Mouse (Mus musculus) embryonic facial prominence, embryonic 12.5 days (tissue): Measurements from ENCODE around the gene Frmpd3. TPM values are rescaled to one million over a fixed set of nuclear protein-coding genes. Genes with fewer than 3 reads are reported as not detected.
A peak's percentile ranks its signal among the peaks of the same experiment; 100 is the strongest.

ENCODE experiments used
- ATAC-seq: fragments of 200-750 bp; cut with Nextera tagmentation; 2 replicates; pipeline ENCODE4 v1.8.0; 2017; ENCODE audit not compliant: insufficient number of reproducible peaks, insufficient read depth, low FRiP score, low TSS enrichment
- H3K27ac ChIP-seq: fragments of 300-500 bp; sonication (generic); 2 replicates; pipeline ENCODE4 v1.5.1; 2016; ENCODE audit warnings: mild to moderate bottlenecking
- H3K27me3 ChIP-seq: fragments of 300-500 bp; sonication (generic); 2 replicates; pipeline ENCODE4 v1.6.1; 2016; ENCODE audit warnings: mild to moderate bottlenecking, moderate library complexity
- H3K36me3 ChIP-seq: fragments of 300-500 bp; sonication (generic); 2 replicates; pipeline ENCODE4 v1.6.1; 2016; ENCODE audit warnings: mild to moderate bottlenecking
- H3K4me1 ChIP-seq: fragments of 300-500 bp; sonication (generic); 2 replicates; pipeline ENCODE4 v1.6.1; 2016
- H3K4me2 ChIP-seq: fragments of 300-500 bp; sonication (generic); replicated peaks from 2 replicates; pipeline ENCODE4 v1.6.1; 2016; ENCODE audit warnings: mild to moderate bottlenecking, moderate library complexity
- H3K4me3 ChIP-seq: fragments of 300-500 bp; sonication (generic); 2 replicates; pipeline ENCODE4 v1.5.1; 2016; ENCODE audit warnings: mild to moderate bottlenecking
- H3K9ac ChIP-seq: fragments of 300-500 bp; sonication (generic); 2 replicates; pipeline ENCODE4 v1.6.1; 2016; ENCODE audit warnings: mild to moderate bottlenecking, moderate library complexity
- H3K9me3 ChIP-seq: fragments of 300-500 bp; sonication (generic); 2 replicates; pipeline ENCODE4 v1.6.1; 2016; ENCODE audit warnings: mild to moderate bottlenecking, moderate library complexity
- WGBS: fragments of 180-500 bp; shearing (Covaris S2); methylation state at CpG from one replicate; pipeline ENCODE4 v1.1.7; 2016; 5-methylcytosine and 5-hydroxymethylcytosine counted together
- polyA plus RNA-seq: library from polyadenylated mRNA; unstranded; fragments of >200 nt; fragmentation: Nextera tagmentation; extraction: Ambion mirVana; gene quantifications from 2 replicates; pipeline ENCODE4 v1.2.1, GENCODE M21; 2016

Gene Frmpd3
- polyA plus RNA-seq, 1 experiment from 2014 or later = 0.52 TPM

GRCm38 (mm10) chrX:140407593-140407992, 65.5 kb downstream of the Frmpd3 start:
- Histone ChIP-seq H3K9ac (no peak overlapping the region), H3K9me3 (no peaks in the 10 kb centered on the region), H3K4me3 (no peak overlapping the region), H3K4me1 (no peaks in the 10 kb centered on the region), H3K4me2 (no peak overlapping the region), H3K27ac (no peak overlapping the region), H3K36me3 (no peaks in the 10 kb centered on the region), H3K27me3 (peaks cover 8% of the 10 kb centered on the region; the same call in 1 of the 2 replicates)
- 74% methylated on average over 5 of the region's 5 CpGs for WGBS
- no peak for ATAC-seq

- 81% methylated on average over 4 of the region's 4 CpGs for WGBS
- Histone ChIP-seq H3K9ac (no peak overlapping the region), H3K4me3 (no peak overlapping the region), H3K27ac (no peak overlapping the region), H3K9me3 (no peaks in the 10 kb centered on the region), H3K27me3 (0 out of 2 replicates have a peak, but pooled peaks cover 6% of the 10 kb centered on the region), H3K36me3 (no peaks in the 10 kb centered on the region), H3K4me2 (no peak overlapping the region), H3K4me1 (no peaks in the 10 kb centered on the region)
- no peak for ATAC-seq
Observed at GRCm38 (mm10) chrX:140418467-140418866, 76.4 kb downstream of the Frmpd3 start.

GRCm38 (mm10) chrX:140427124-140427523, 85.1 kb downstream of the Frmpd3 start:
- Histone ChIP-seq H3K4me2 (no peak overlapping the region), H3K9ac (no peak overlapping the region), H3K27me3 (0 out of 2 replicates have a peak, but pooled peaks cover 4% of the 10 kb centered on the region), H3K27ac (no peak overlapping the region), H3K36me3 (no peaks in the 10 kb centered on the region), H3K4me1 (no peaks in the 10 kb centered on the region), H3K4me3 (no peak overlapping the region), H3K9me3 (no peaks in the 10 kb centered on the region)
- ATAC-seq = no peak
- 71% methylated on average over 4 of the region's 4 CpGs for WGBS

GRCm38 (mm10) chrX:140428252-140428651, 86.2 kb downstream of the Frmpd3 start:
- WGBS = 74% methylated on average over 8 of the region's 8 CpGs
- no peak for ATAC-seq
- no peak overlapping the region for H3K4me3 ChIP-seq

GRCm38 (mm10) chrX:140429985-140430384, 87.9 kb downstream of the Frmpd3 start:
- H3K27ac ChIP-seq = no peak overlapping the region
- no peaks in the 10 kb centered on the region for H3K36me3 ChIP-seq
- no peak overlapping the region for H3K4me2 ChIP-seq
- H3K4me1 ChIP-seq = no peaks in the 10 kb centered on the region
- H3K9ac ChIP-seq = no peak overlapping the region
- H3K4me3 ChIP-seq = no peak overlapping the region
- WGBS = 70% methylated on average over 5 of the region's 5 CpGs
- no peak for ATAC-seq
- H3K9me3 ChIP-seq = no peaks in the 10 kb centered on the region
- peaks cover 7% of the 10 kb centered on the region; the same call in 1 of the 2 replicates for H3K27me3 ChIP-seq

More at GRCm38 (mm10) chrX:140428252-140428651, 86.2 kb downstream of the Frmpd3 start:
- H3K9me3 ChIP-seq = no peaks in the 10 kb centered on the region
- 0 out of 2 replicates have a peak, but pooled peaks cover 4% of the 10 kb centered on the region for H3K27me3 ChIP-seq
- no peak overlapping the region for H3K9ac ChIP-seq
- H3K27ac ChIP-seq = no peak overlapping the region
- H3K4me2 ChIP-seq = no peak overlapping the region
- H3K36me3 ChIP-seq = no peaks in the 10 kb centered on the region
- no peaks in the 10 kb centered on the region for H3K4me1 ChIP-seq

- 86% methylated on average over 12 of the region's 12 CpGs for WGBS
- Histone ChIP-seq H3K27me3 (peaks cover 7% of the 10 kb centered on the region; the same call in 1 of the 2 replicates), H3K4me1 (no peaks in the 10 kb centered on the region), H3K4me3 (no peak overlapping the region), H3K9ac (no peak overlapping the region), H3K36me3 (no peaks in the 10 kb centered on the region), H3K9me3 (no peaks in the 10 kb centered on the region), H3K27ac (no peak overlapping the region), H3K4me2 (no peak overlapping the region)
- ATAC-seq = no peak
Observed at GRCm38 (mm10) chrX:140430506-140430905, 88.4 kb downstream of the Frmpd3 start.

- WGBS = 85% methylated on average over 15 of the region's 15 CpGs
- H3K9me3 ChIP-seq = no peaks in the 10 kb centered on the region
- H3K27ac ChIP-seq = no peak overlapping the region
- no peak for ATAC-seq
- no peak overlapping the region for H3K9ac ChIP-seq
- H3K4me2 ChIP-seq = no peak overlapping the region
- H3K36me3 ChIP-seq = no peaks in the 10 kb centered on the region
- H3K4me1 ChIP-seq = no peaks in the 10 kb centered on the region
- H3K4me3 ChIP-seq = no peak overlapping the region
- H3K27me3 ChIP-seq = peaks cover 9% of the 10 kb centered on the region; the same call in 1 of the 2 replicates
Observed at GRCm38 (mm10) chrX:140431981-140432380, 89.9 kb downstream of the Frmpd3 start.

- Histone ChIP-seq H3K27me3 (peaks cover 5% of the 10 kb centered on the region; the same call in 1 of the 2 replicates), H3K4me1 (no peaks in the 10 kb centered on the region)
- WGBS = 93% methylated on average over 11 of the region's 11 CpGs
Observed at GRCm38 (mm10) chrX:140432786-140433185, 90.7 kb downstream of the Frmpd3 start.

GRCm38 (mm10) chrX:140437906-140438305, 95.8 kb downstream of the Frmpd3 start:
- H3K4me2 ChIP-seq = no peak overlapping the region
- no peak overlapping the region for H3K27ac ChIP-seq
- peaks cover 8% of the 10 kb centered on the region; the same call in 1 of the 2 replicates for H3K27me3 ChIP-seq
- no peak for ATAC-seq
- H3K4me1 ChIP-seq = no peaks in the 10 kb centered on the region
- H3K9ac ChIP-seq = no peak overlapping the region
- no peaks in the 10 kb centered on the region for H3K9me3 ChIP-seq
- H3K4me3 ChIP-seq = no peak overlapping the region
- no peaks in the 10 kb centered on the region for H3K36me3 ChIP-seq

More at GRCm38 (mm10) chrX:140432786-140433185, 90.7 kb downstream of the Frmpd3 start:
- H3K36me3 ChIP-seq = no peaks in the 10 kb centered on the region
- H3K9me3 ChIP-seq = no peaks in the 10 kb centered on the region
- ATAC-seq = no peak
- no peak overlapping the region for H3K27ac ChIP-seq
- no peak overlapping the region for H3K4me3 ChIP-seq
- H3K4me2 ChIP-seq = no peak overlapping the region
- H3K9ac ChIP-seq = no peak overlapping the region

GRCm38 (mm10) chrX:140445551-140445950, 103.5 kb downstream of the Frmpd3 start:
- 80% methylated on average over 13 of the region's 13 CpGs for WGBS
- no peaks in the 10 kb centered on the region for H3K9me3 ChIP-seq

GRCm38 (mm10) chrX:140450071-140450470, 108.0 kb downstream of the Frmpd3 start:
- WGBS = 85% methylated on average over 3 of the region's 3 CpGs
- no peaks in the 10 kb centered on the region; the same call in 1 of the 2 replicates for H3K27me3 ChIP-seq
- H3K36me3 ChIP-seq = no peaks in the 10 kb centered on the region
- no peak for ATAC-seq
- no peak overlapping the region for H3K4me3 ChIP-seq
- no peaks in the 10 kb centered on the region for H3K4me1 ChIP-seq
- H3K9ac ChIP-seq = no peak overlapping the region
- H3K9me3 ChIP-seq = no peaks in the 10 kb centered on the region
- H3K27ac ChIP-seq = no peak overlapping the region
- H3K4me2 ChIP-seq = no peak overlapping the region

More at GRCm38 (mm10) chrX:140445551-140445950, 103.5 kb downstream of the Frmpd3 start:
- ATAC-seq = no peak
- Histone ChIP-seq H3K27ac (no peak overlapping the region), H3K4me2 (no peak overlapping the region), H3K36me3 (no peaks in the 10 kb centered on the region), H3K9ac (no peak overlapping the region), H3K4me1 (no peaks in the 10 kb centered on the region), H3K4me3 (no peak overlapping the region), H3K27me3 (peaks cover 3% of the 10 kb centered on the region; the same call in 1 of the 2 replicates)

GRCm38 (mm10) chrX:140456279-140456731, 114.2 kb downstream of the Frmpd3 start, which contains the start of gene Prps1:
Prps1 (plus strand) TSS chrX:140456613.
- Histone ChIP-seq H3K4me3 (peak within 1 kb of the TSS; percentile 54), H3K36me3 (no peaks in the 10 kb centered on the region), H3K4me1 (no peaks in the 10 kb centered on the region), H3K4me2 (peak within 1 kb of the TSS; percentile 50), H3K27ac (no peak within 1 kb of the TSS), H3K9ac (peak within 1 kb of the TSS; percentile 45), H3K27me3 (peaks cover 4% of the 10 kb centered on the region; the same call in 1 of the 2 replicates), H3K9me3 (no peaks in the 10 kb centered on the region)
- peak; percentile 88 for ATAC-seq
- 22% methylated on average over 26 of the region's 26 CpGs for WGBS
